Mouse (Mus musculus): ENCODE measurements around the gene Gm48551.

Gene Gm48551

DNA sequence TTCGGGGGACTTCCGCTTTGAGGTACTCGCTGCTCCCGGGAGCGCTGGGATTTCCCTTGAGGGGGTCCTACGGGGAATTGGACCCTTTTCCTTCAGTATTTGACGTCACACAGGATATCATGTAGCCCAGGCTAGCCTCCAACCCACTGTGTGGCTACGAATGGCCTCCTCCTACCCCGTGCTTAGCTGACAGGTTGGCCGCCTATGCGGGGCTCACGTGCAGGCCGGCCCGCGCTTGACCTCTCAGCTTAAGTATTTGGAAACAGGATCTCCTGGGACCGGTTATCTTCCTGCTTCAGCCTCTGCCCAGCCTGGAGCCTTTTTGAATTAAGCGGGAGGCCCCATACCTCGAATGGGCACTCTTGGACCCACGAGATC lies 328 bp downstream of the Gm48551 start:
- no peak for DNase-seq (ENCODE audit: low spot score)

DNA sequence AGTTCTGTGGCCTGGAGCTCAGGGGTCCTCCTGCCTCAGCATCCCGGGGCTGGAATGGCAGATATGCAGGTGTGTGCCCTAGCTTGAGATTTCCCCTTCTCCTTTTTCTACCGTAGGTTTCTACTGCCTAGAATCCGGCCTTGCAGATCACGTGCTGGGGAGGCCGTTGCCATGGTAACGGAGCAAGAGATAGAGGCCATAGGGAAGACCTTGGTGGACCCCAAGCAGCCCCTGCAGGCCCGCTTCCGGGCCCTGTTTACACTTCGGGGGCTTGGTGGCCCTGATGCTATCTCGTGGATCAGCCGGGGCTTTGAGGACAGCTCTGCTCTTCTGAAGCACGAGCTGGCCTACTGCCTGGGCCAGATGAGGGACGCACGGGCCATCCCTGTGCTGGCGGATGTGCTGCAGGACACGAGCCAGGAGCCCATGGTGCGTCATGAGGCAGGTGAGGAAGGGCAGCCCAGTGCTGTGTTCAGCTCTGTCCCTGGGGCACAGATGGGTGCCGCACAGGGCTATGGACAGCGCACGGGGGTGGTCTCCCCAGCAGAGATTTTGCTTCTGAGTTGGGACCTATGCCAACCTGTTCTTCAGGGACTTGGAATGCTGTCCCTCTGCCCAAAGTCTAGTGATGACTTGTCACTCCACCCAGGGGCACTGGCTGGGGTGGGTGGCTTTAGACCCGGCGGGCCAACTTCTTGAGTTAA lies 1.5 kb downstream of the Gm48551 start:
- DNase-seq (ENCODE audit: low spot score): no peak

DNA sequence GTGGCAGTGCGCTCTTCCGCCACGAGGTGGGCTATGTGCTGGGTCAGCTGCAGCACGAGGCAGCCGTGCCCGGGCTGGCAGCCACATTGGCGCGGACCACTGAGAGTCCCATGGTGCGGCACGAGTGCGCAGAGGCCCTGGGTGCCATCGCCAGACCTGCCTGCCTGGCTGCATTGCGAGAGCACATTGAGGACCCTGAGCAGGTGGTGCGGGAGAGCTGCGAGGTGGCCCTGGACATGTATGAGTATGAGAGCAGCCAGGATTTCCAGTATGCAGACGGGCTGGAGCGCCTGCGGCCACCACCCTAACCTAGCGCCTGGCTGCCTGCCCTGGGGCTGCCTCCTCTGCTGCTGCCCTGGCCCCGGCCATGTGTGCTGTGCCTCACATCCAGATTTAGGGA lies 3.5 kb downstream of the Gm48551 start:
- DNase-seq (ENCODE audit: low spot score): no peak

DNA sequence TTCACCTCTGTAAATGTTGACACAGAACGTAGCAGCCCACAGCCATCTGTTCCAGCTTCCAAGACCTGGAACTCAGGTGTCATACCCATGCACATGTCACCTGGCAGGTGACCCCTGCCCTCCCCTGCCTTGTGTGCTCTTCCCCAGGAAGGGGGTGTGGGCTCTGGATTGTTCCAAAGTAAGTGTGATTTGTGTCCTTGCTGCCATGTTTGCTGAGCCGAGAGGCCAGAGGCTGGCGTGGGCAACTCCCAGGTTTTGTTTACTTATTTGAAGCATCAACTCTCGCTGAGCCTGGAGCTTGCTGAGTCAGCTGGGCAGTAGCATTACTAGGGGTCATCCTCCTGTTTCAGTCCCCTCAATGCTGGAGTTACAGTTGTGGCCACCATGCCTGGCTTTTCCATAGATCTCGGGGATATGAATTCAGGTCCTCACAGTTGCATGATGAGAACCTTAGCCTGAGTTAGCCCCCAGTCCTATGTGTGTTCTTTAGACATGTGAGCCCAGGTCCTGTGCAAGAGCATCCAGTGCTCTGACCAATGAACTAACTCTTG lies 4.3 kb downstream of the Gm48551 start, which contains the start of gene Gm48552:
Gm48552 (plus strand) TSS at position 501 of the 551 bp plus-strand sequence.
- DNase-seq (ENCODE audit: low spot score): no peak

GRCm38 (mm10) chr10:81389373-81389772 lies 5.1 kb downstream of the Gm48551 start:
- peak; percentile 49 for DNase-seq (ENCODE audit: low spot score)

DNA sequence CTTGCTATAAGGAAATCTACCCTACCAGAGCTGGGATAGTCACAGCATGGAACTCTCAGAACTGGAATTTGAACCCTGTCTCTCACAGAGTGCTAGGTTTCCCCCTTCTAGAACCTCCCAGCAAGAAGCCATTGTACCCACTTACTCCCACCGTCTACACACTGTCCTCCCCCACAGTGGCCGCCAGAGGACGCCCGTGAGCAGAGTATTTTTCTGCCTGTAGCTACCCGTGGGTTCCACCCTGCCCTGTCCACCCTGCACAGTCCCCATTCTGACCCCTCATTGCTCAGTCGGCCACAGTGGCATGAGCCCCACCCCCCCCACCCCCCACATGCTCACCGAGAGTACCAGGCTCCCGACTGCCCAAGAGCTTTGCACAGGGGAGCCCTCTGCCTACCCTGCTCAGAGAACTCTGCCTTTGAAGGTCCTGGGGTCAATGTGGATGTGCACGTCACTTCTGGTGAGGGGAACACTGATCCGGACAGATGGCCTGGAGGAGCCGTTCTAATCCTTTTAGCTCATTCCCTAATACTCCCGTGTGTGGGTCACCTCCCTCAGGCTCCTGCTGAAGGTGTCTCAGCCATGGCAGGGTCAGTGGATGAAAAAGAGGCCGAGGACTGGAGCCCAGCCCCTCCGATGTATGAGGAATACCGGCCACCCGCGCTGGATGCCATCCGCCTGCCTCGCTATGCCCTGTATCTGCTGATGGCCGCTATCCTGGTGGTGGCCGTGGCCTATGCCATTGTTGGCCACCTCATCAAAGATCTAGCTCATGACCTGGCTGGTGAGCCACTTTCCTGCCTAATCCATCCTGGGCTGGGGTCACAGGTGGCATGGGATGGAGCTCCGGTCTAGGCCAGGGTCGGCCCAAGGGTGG lies 5.8 kb downstream of the Gm48551 start:
- peak; percentile 76 for DNase-seq (ENCODE audit: low spot score)

- no peak for DNase-seq (ENCODE audit: low spot score)
Observed at GRCm38 (mm10) chr10:81390678-81390965, 6.4 kb downstream of the Gm48551 start.

DNA sequence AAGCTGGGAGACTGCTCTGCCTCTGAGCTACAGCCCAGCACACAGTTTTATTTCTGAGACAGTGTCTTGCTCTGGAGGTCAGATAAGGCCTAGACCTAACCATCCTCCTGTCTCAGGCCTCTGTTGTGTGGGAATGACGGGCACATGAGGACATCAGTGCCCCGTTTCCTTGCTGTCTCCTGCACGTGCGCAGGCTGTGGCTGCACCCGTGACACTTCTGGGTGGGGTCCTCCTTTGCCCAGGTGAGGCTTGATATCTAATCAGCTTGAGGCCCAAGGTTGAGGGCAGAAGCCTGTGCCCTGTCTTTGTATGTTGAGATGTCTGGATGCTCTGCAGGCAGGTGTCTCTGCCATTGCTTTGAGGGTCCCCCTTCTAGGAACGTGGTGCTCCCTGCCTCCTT lies 8.0 kb downstream of the Gm48551 start:
- no peak for DNase-seq (ENCODE audit: low spot score)

DNA sequence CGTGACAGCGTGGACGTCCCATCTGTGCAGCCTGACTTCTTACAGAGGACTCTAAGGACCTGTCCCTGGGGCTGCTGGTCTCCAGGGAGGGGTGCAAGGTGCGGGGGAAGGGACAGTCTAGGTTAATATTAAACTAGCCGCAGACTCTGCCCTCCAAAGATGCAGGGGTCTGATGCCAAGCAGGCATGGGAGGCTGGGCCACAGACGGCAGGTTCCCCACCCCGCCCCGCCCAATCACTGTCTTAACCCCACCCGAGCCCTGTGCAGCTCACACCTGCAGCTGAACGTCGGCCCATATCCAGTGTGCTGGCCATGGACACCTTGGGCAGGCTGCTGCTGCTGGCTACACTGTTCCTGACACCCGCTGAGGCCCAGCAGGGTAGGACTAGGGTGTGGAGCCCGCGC lies 8.5 kb downstream of the Gm48551 start, which contains the start of gene Smim24:
Smim24 (plus strand) TSS at position 271 of the 405 bp plus-strand sequence.
- DNase-seq (ENCODE audit: low spot score): no peak

DNA sequence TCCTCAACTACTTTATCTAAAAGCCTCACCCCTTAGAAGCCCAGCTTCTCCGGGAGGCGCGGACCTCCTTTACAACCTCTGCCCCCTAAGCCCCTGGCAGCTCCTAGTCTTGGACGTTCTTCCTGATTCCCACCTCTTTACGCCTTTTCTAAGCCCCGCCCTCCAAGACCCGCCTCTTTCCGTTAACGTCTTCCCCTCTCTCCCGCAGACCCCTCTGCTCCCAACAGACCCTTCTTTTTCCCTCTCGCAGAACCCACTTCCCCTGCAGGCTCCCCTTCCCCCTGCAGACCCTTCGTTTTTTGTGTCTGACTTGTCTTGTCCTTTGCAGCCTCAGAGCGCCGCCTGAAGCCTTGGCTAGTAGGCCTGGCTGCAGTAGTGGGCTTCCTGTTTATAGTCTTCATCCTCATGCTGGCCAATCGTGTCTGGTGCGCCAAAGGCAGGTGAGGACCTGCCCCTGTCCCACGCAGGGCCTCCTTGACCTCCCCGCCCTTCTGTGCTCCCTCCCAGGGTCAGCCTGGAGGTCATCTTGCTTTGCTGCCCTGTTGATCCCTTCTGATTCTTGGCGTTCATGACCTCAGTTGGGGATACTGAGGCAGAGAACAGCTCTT lies 9.3 kb downstream of the Gm48551 start:
- DNase-seq (ENCODE audit: low spot score): no peak

DNA sequence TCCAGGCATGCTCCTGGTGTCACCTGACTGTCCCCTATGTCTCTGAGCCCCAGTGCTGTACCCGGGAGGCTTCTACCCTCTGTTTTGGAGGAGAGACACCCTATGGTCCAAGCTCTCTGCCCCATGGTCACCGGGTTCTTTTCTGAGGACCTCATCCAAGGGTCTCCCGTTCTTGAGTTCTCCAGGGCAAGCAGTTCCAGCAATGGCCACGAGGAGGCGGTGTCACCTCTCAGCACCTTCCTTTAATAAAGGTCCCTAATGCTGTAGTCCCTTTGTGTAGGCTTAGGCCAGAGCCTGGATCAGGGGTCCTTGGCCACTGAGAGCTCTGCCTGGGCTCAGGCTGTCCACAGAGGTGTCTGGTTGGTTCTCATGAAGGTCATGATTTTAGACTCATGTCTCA lies 10.9 kb downstream of the Gm48551 start:
- DNase-seq (ENCODE audit: low spot score): peak; percentile 65

GRCm38 (mm10) chr10:81395865-81396264 lies 11.6 kb downstream of the Gm48551 start:
- DNase-seq (ENCODE audit: low spot score): no peak

DNA sequence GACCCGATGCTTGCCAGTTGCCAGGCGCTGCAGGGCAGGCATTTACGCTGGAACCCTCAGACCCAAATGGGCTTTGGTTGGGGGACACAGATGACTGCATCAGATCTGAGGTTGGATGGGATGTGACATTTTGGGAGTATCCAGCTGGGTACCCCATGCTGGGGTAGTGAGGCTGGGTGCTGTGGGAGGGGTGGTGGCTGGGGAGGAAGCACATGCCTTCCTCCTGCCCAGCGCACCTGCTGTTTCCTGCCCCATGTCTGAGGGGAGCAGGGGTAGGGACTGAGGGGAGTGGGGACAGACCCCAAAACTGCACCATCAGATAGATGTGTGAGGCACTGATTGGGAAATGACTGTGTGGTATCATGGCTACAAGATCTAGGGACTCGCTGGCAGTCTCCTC lies 12.5 kb downstream of the Gm48551 start:
- no peak for DNase-seq (ENCODE audit: low spot score)

GRCm38 (mm10) chr10:81399296-81399695 lies 15.0 kb downstream of the Gm48551 start:
- no peak for DNase-seq (ENCODE audit: low spot score)

GRCm38 (mm10) chr10:81399798-81400308 lies 15.6 kb downstream of the Gm48551 start:
- DNase-seq (ENCODE audit: low spot score): no peak

- no peak for DNase-seq (ENCODE audit: low spot score)
Observed at GRCm38 (mm10) chr10:81400371-81401204, 16.3 kb downstream of the Gm48551 start.

GRCm38 (mm10) chr10:81401205-81401520 lies 16.9 kb downstream of the Gm48551 start:
- no peak for DNase-seq (ENCODE audit: low spot score)

DNA sequence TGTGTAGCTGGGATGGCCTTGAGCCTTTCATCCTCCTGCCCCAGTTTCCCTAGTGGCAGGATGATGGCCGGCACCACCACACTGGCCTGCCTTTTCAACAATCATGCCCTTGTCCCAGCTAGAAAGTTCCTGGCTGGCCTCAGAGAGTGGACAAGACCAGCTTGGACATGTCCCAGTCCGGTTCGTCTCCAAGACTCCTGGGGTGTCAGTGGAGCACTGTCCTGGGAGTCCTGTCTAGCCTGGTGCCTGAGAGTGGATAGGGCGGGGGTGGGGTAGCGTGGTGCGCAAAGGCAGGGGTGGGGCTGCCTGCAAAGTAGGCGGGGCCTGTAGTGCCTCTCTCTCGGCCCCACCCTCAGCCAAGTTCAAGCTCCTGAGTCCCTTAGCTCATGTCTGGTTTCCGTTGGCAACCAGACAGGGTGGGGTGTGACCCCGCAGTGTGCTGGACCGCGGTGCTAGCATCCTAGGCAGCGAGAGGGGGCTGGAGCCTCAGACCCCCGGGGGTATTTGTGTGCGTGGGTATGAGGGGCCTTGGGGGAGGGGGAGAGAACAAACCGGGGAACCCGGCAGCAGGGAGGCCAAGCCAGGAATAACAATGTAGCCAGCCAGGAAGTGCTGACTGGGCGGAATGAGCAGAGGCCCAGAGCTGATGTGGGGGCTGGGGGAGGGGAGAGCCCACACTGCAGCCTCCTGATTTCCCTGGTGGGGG lies 17.4 kb downstream of the Gm48551 start:
- DNase-seq (ENCODE audit: low spot score): peak; percentile 77

GRCm38 (mm10) chr10:81402227-81402765 lies 18.0 kb downstream of the Gm48551 start:
- DNase-seq (ENCODE audit: low spot score): no peak

GRCm38 (mm10) chr10:81403511-81403910 lies 19.2 kb downstream of the Gm48551 start:
- no peak for DNase-seq (ENCODE audit: low spot score)

GRCm38 (mm10) chr10:81404082-81404481 lies 19.8 kb downstream of the Gm48551 start:
- DNase-seq (ENCODE audit: low spot score): no peak

Measured in urinary bladder, postnatal 14 days (tissue).